Mouse (Mus musculus): Measurements from ENCODE around the gene Zbed5.

DNA sequence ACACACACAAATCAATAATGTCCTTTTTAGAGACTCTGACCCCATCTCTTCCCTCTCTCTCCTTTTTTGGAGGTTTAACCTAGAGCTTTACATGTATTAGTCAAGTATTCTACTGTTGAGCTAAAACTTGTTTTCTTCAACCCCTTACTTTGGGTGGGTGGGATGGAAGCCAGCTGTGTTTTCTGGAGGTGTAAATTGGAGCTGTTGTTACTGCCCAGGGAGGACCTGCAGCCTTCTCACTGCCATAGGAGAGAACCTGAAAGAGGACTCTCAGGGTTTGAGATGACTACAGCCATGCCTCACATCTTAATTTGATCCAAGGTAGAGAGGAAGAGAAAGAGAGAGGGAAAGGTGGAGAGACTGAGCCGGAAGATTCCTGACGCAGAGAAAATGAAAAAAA is 44.8 kb downstream of the Zbed5 start:
- TF ChIP-seq GATA1 (IDR thresholded peaks at IDR 0.05; ENCODE audit: low read length), result no peak
- no peak for TF ChIP-seq TAL1 (IDR thresholded peaks at IDR 0.05; ENCODE audit: low read length)
